In genomic region chr1:189657406-189657805, GRCm38 (mm10) we compare ENCODE assay signal across 14 mouse cellular contexts. TPM values are rescaled to one million over a fixed set of nuclear protein-coding genes. Genes with fewer than 3 reads are reported as not detected.
A peak's percentile ranks its signal among the peaks of the same experiment; 100 is the strongest.
DNase-seq lines count a peak whose midpoint lies in the region.
"Had no signal": no experiment of that assay in that cellular context is flagged by ENCODE, and none has a peak within 500 bp of the region (broad histone marks: within the 10 kb centered on the region; RNA-seq: fewer than 3 reads in every experiment).

No protein-coding gene starts in this region.

- peak; percentile 57 to 77 for DNase-seq in adrenal gland, adult (ENCODE audit: inconsistent age in 2 of 2, low spot score in 1 of 2)
- no peak for DNase-seq in adrenal gland, postnatal 25 days
- peak; percentile 28 for DNase-seq in adrenal gland, adult 8-10 months
- DNase-seq in adrenal gland, postnatal 10 days = no peak
- DNase-seq in NIH3T3 (ENCODE audit: low read depth) = peak; percentile 48
- peak; percentile 48 to 51 for DNase-seq in adrenal gland, postnatal 36 days
- DNase-seq in kidney, adult 11 months = no peak
- DNase-seq in cerebellum, postnatal 10 days = no peak
- DNase-seq: cerebellum, adult 11 months; cerebellum, adult 18-20 months; cerebellum, adult 8-10 months; cerebellum, adult 9-11 months; cerebellum, postnatal 25 days; forebrain, postnatal 0 days had no signal

RNA-seq across cellular contexts. Expression of gene Cenpf, which starts 30.5 kb away (rescaled TPM):
- total RNA-seq in adrenal gland, postnatal 25 days (2021) = 7.2 and 11.9 TPM in 2 replicates
- 1 to 10 TPM in 3 of 4 experiments, under 1 TPM in 1; 0.70 to 2.7 (median 1.3) TPM for total RNA-seq in adrenal gland, adult 8-10 months (2022)
- 10 to 100 TPM; 12.0 to 16.0 TPM for total RNA-seq in adrenal gland, postnatal 10 days (2021)
- 1 to 10 TPM; 4.0 to 4.7 TPM for total RNA-seq in adrenal gland, postnatal 36 days (2021)

Comparison
In these comparisons a context has a peak if more than half of its experiments do, and no peak if none do; other contexts are left out.
1. DNase-seq: peak in adrenal gland, adult (2 of 2), adrenal gland, adult 8-10 months (single experiment), NIH3T3 (single experiment) and adrenal gland, postnatal 36 days (2 of 2); none in adrenal gland, postnatal 25 days (single experiment), adrenal gland, postnatal 10 days (single experiment), kidney, adult 11 months (single experiment) and cerebellum, postnatal 10 days (0 of 2).